16 mouse cellular contexts compared by ENCODE assay signal in the genomic region with DNA sequence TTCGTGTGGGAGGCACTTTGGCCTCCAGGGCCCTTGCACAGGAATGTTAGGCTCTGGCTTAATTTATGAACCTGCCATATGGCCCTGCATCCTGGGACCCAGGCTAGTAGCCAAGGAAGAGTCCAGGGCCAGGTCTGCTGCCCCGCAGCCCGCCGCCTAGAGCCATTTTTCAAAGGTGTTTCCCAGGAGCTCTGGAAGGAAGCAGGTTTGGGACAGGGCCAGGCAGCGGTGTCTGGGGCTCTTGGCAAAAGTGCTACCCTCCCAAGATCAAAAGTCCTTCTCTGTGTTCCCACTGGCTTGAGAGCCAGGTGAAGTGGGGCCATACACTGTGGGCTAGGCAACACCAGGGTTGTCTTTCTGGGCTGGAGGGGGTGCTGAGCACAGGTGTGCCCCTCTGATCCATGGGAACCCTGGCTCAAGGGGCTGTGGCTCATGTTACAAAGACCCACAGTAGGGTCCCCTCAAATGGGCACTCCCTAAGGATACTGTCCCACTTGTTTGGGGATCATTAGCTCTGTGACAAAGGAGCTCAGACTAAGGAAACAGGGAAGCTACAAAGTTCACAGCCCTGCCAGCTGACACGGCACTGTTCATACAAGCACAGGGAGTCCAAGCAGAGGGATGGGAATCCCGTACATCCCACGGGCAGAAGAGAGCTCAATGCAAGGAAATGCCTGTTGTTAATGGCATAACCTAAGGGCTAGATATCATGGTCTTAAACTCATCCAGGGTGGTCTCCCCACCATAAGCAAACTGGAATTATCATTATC. TPM values are rescaled to one million over a fixed set of nuclear protein-coding genes. Genes with fewer than 3 reads are reported as not detected.
DNase-seq lines count a peak whose midpoint lies in the region; ATAC-seq and TF ChIP-seq lines count a peak whose summit lies in the region.
"Had no signal": no experiment of that assay in that cellular context is flagged by ENCODE, and none has a peak within 500 bp of the region (broad histone marks: within the 10 kb centered on the region; RNA-seq: fewer than 3 reads in every experiment).

No protein-coding gene starts in this region.

- peak; percentile 76 for DNase-seq in brain, adult 2 months (ENCODE audit: low read depth, low spot score)
- DNase-seq in cerebellum, adult 2 months = peak; percentile 82 to 84
- DNase-seq in kidney, adult 9 months = peak; percentile 88
- DNase-seq in lung, embryonic 14.5 days = peak; percentile 27
- no peak for DNase-seq in spleen, postnatal 14 days (ENCODE audit: low spot score in 2 of 2)
- DNase-seq in thymus, postnatal 10 days (ENCODE audit: low spot score in 2 of 2) = no peak
- DNase-seq in frontal cortex, postnatal 10 days (ENCODE audit: low spot score in 2 of 2) = no peak
- DNase-seq: gastrocnemius, postnatal 36 days; right cerebral cortex, adult 18-20 months; thymus, postnatal 4 days had no signal

- no peak overlapping the region for H3K4me3 ChIP-seq in cerebellum, adult 2 months (replicated peaks; ENCODE audit: insufficient read depth, low read depth, low read length)
- H3K4me3 ChIP-seq in lung, embryonic 14.5 days (ENCODE audit: low read depth, low read length) = no peak overlapping the region
- H3K4me3 ChIP-seq: embryonic facial prominence, embryonic 12.5 days; liver, embryonic 12.5 days; midbrain, embryonic 12.5 days; neural tube, embryonic 13.5 days had no signal

- H3K27ac ChIP-seq in cerebellum, adult 2 months (ENCODE audit: insufficient read depth, low read length) = peak overlapping the region; percentile 64
- 0 out of 2 replicates have a peak overlapping the region, but pooled peaks have one; percentile 3 for H3K27ac ChIP-seq in lung, embryonic 14.5 days (ENCODE audit: low read depth)
- H3K27ac ChIP-seq: embryonic facial prominence, embryonic 12.5 days; liver, embryonic 12.5 days; midbrain, embryonic 12.5 days; neural tube, embryonic 13.5 days had no signal

- no peaks in the 10 kb centered on the region for H3K9me3 ChIP-seq in lung, embryonic 14.5 days (ENCODE audit: low read depth, low read length)
- H3K9me3 ChIP-seq: embryonic facial prominence, embryonic 12.5 days; liver, embryonic 12.5 days; midbrain, embryonic 12.5 days; neural tube, embryonic 13.5 days had no signal

- no peaks in the 10 kb centered on the region for H3K27me3 ChIP-seq in cerebellum, adult 2 months (ENCODE audit: control insufficient read depth, insufficient read depth, low read length)
- H3K27me3 ChIP-seq in lung, embryonic 14.5 days (ENCODE audit: insufficient read depth, low read length) = no peaks in the 10 kb centered on the region
- H3K27me3 ChIP-seq: embryonic facial prominence, embryonic 12.5 days; liver, embryonic 12.5 days had no signal

- H3K36me3 ChIP-seq in lung, embryonic 14.5 days (ENCODE audit: insufficient read depth) = no peaks in the 10 kb centered on the region
- H3K36me3 ChIP-seq: embryonic facial prominence, embryonic 12.5 days; liver, embryonic 12.5 days; midbrain, embryonic 12.5 days; neural tube, embryonic 13.5 days had no signal

- no peak overlapping the region for H3K9ac ChIP-seq in lung, embryonic 14.5 days
- H3K9ac ChIP-seq: embryonic facial prominence, embryonic 12.5 days; liver, embryonic 12.5 days; midbrain, embryonic 12.5 days; neural tube, embryonic 13.5 days had no signal

- TF ChIP-seq CTCF in cerebellum, adult 2 months (IDR thresholded peaks at IDR 0.05; ENCODE audit: borderline replicate concordance, insufficient read depth, low read depth, low read length) = no peak
- no peak for TF ChIP-seq CTCF in lung, embryonic 14.5 days (IDR thresholded peaks at IDR 0.05; ENCODE audit: low read depth)

- 0 out of 2 replicates have a peak, but pooled peaks have one; percentile 16 for ATAC-seq in lung, embryonic 14.5 days (ENCODE audit: insufficient read depth)
- ATAC-seq: forebrain, embryonic 14.5 days; liver, embryonic 12.5 days had no signal

- TF ChIP-seq POLR2A in cerebellum, adult 2 months (IDR thresholded peaks at IDR 0.05; ENCODE audit: borderline replicate concordance, insufficient read depth, low read length) = no peak

- H3K4me1 ChIP-seq in cerebellum, adult 2 months (ENCODE audit: control insufficient read depth, insufficient read depth, low read length) = peaks cover 50% of the 10 kb centered on the region
- no peaks in the 10 kb centered on the region for H3K4me1 ChIP-seq in lung, embryonic 14.5 days (ENCODE audit: insufficient read depth)
- H3K4me1 ChIP-seq: liver, embryonic 12.5 days; midbrain, embryonic 12.5 days had no signal

- H3K4me2 ChIP-seq in lung, embryonic 14.5 days = no peak overlapping the region
- H3K4me2 ChIP-seq: embryonic facial prominence, embryonic 12.5 days; liver, embryonic 12.5 days; midbrain, embryonic 12.5 days; neural tube, embryonic 13.5 days had no signal

- 21% methylated on average over 8 of the region's 8 CpGs for WGBS in cerebellum, adult 2 months
- 45% methylated on average over 8 of the region's 8 CpGs for WGBS in lung, embryonic 14.5 days

RNA-seq across cellular contexts. Expression of a gene that starts 32.0 kb away (rescaled TPM):
- 11.3 and 13.6 TPM in 2 replicates for polyA plus RNA-seq in cerebellum, adult 2 months (2012; rRNA removed)
- 0.58 and 0.93 TPM in 2 replicates for polyA plus RNA-seq in lung, embryonic 14.5 days (2014; fragmentation: Nextera tagmentation; extraction: Ambion mirVana)
- polyA plus RNA-seq: embryonic facial prominence, embryonic 12.5 days; forebrain, embryonic 14.5 days; heart, embryonic 16.5 days; neural tube, embryonic 13.5 days had no signal

RNA-seq across cellular contexts. Expression of a gene that starts 43.9 kb away (rescaled TPM):
- polyA plus RNA-seq in cerebellum, adult 2 months (2012; rRNA removed) = 24.4 and 29.0 TPM in 2 replicates
- 3.1 and 3.6 TPM in 2 replicates for polyA plus RNA-seq in lung, embryonic 14.5 days (2014; fragmentation: Nextera tagmentation; extraction: Ambion mirVana)

Comparison
In these comparisons a context has a peak if more than half of its experiments do, and no peak if none do; other contexts are left out.
1. DNase-seq: peak in brain, adult 2 months (single experiment), cerebellum, adult 2 months (2 of 2), kidney, adult 9 months (single experiment) and lung, embryonic 14.5 days (single experiment); none in spleen, postnatal 14 days (0 of 2), thymus, postnatal 10 days (0 of 2) and frontal cortex, postnatal 10 days (0 of 2).